Mouse (Mus musculus) stomach, embryonic 14.5 days (tissue): ENCODE measurements around the gene Ctps. TPM values are rescaled to one million over a fixed set of nuclear protein-coding genes. Genes with fewer than 3 reads are reported as not detected.
"Not testable (repeated sequence)": the region's sequence is repeated elsewhere in the genome, so short reads cannot be mapped to it uniquely, and the experiment has no call there.

ENCODE experiments used
- ATAC-seq: fragments of 200-750 bp; cut with Nextera tagmentation; 2 replicates; pipeline ENCODE4 v1.8.0; 2017; ENCODE audit warnings: low read depth, moderate TSS enrichment; ENCODE audit not compliant: insufficient number of reproducible peaks, insufficient read depth, low FRiP score
- H3K27ac ChIP-seq: fragments of 300-500 bp; sonication (generic); 2 replicates; pipeline ENCODE4 v1.5.1; 2014; ENCODE audit warnings: mild to moderate bottlenecking, low read length, moderate library complexity, mixed read lengths
- H3K27me3 ChIP-seq: fragments of 300-500 bp; sonication (generic); 2 replicates; pipeline ENCODE4 v1.6.1; 2014; ENCODE audit warnings: low read length, control low read depth, mixed read lengths; ENCODE audit not compliant: control insufficient read depth, insufficient read depth
- H3K36me3 ChIP-seq: fragments of 300-500 bp; sonication (generic); 2 replicates; pipeline ENCODE4 v1.6.1; 2014; ENCODE audit warnings: mild to moderate bottlenecking, control low read depth, low read length, moderate library complexity, mixed read lengths; ENCODE audit not compliant: control insufficient read depth, insufficient read depth
- H3K4me1 ChIP-seq: fragments of 300-500 bp; sonication (generic); 2 replicates; pipeline ENCODE4 v1.6.1; 2014; ENCODE audit warnings: low read length, control low read depth, mixed read lengths; ENCODE audit not compliant: control insufficient read depth, insufficient read depth
- H3K4me2 ChIP-seq: fragments of 300-500 bp; sonication (generic); replicated peaks from 2 replicates; pipeline ENCODE4 v1.6.1; 2014; ENCODE audit warnings: low read depth, low read length, control low read depth
- H3K4me3 ChIP-seq: fragments of 300-500 bp; sonication (generic); 2 replicates; pipeline ENCODE4 v1.5.1; 2014; ENCODE audit warnings: low read depth, low read length, control low read depth
- H3K9ac ChIP-seq: fragments of 300-500 bp; sonication (generic); replicated peaks from 2 replicates; pipeline ENCODE4 v1.6.1; 2014; ENCODE audit warnings: low read depth, mild to moderate bottlenecking, control low read depth, low read length, moderate library complexity, mixed read lengths
- H3K9me3 ChIP-seq: fragments of 300-500 bp; sonication (generic); 2 replicates; pipeline ENCODE4 v1.6.1; 2016; ENCODE audit warnings: low read depth, low read length, control low read depth; ENCODE audit not compliant: control insufficient read depth
- WGBS: fragments of 180-500 bp; shearing (Covaris S2); extraction: QIAGEN DNeasy Blood & Tissue Kit; methylation state at CpG from one replicate; pipeline ENCODE4 v1.1.7; 2014; 5-methylcytosine and 5-hydroxymethylcytosine counted together
- polyA plus RNA-seq: library from polyadenylated mRNA; unstranded; fragments of >200 nt; fragmentation: Nextera tagmentation; extraction: Ambion mirVana; gene quantifications from 2 replicates; pipeline ENCODE4 v1.2.1, GENCODE M21; 2014

Ctps gene
- polyA plus RNA-seq, 1 experiment from 2014 or later = 79.7 TPM

DNA sequence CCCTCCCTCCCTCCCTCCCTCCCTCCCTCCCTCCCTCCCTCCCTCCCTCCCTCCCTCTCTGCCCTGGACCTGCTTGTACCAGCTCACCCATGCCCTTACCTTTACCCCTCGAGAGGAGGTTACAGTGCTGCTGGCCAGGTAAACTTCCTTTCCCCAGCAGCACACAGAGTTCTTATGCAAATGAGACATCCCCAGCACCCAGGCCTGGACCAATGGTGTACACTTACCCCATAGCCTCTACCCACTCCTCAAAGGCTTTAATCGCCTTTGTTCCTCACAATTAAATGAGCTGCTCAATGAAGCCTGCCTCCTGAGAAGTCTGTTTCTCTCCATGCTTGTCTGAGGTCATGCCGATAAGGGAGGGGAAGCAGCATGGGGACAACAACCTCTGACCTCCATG, 36.9 kb upstream of the Ctps start:
- H3K4me3 ChIP-seq = no peak overlapping the region
- H3K27me3 ChIP-seq = no peaks in the 10 kb centered on the region
- H3K4me2 ChIP-seq = no peak overlapping the region
- H3K9me3 ChIP-seq = no peaks in the 10 kb centered on the region
- no peak overlapping the region for H3K9ac ChIP-seq
- H3K36me3 ChIP-seq = no peaks in the 10 kb centered on the region
- WGBS = 51% methylated on average over 3 of the region's 3 CpGs
- H3K4me1 ChIP-seq = no peaks in the 10 kb centered on the region
- H3K27ac ChIP-seq = no peak overlapping the region
- ATAC-seq = no peak

DNA sequence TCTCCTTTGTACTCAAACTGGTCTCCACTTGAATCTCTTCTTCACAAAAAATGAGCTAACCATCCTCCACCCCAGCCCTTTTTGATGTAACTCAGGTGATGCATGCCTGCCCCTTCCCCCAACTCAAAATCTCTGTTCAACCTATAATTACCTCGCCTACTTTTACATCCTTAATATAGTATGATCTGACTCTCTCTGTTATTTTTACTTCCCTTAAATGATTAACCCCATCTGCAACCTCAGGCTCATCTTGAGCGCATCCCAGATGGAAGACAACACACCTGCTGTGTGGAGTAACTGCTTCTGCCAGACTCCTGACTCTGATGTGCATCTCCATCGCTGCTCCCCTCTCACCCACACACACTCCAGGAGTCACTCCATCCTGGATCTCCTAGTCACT, 32.6 kb upstream of the Ctps start:
- no peaks in the 10 kb centered on the region for H3K9me3 ChIP-seq
- ATAC-seq = no peak
- H3K27ac ChIP-seq = no peak overlapping the region
- H3K9ac ChIP-seq = no peak overlapping the region
- no peaks in the 10 kb centered on the region for H3K4me1 ChIP-seq
- H3K36me3 ChIP-seq = no peaks in the 10 kb centered on the region
- H3K4me2 ChIP-seq = no peak overlapping the region
- WGBS = 70% methylated on average over 3 of the region's 3 CpGs
- H3K27me3 ChIP-seq = no peaks in the 10 kb centered on the region
- no peak overlapping the region for H3K4me3 ChIP-seq

DNA sequence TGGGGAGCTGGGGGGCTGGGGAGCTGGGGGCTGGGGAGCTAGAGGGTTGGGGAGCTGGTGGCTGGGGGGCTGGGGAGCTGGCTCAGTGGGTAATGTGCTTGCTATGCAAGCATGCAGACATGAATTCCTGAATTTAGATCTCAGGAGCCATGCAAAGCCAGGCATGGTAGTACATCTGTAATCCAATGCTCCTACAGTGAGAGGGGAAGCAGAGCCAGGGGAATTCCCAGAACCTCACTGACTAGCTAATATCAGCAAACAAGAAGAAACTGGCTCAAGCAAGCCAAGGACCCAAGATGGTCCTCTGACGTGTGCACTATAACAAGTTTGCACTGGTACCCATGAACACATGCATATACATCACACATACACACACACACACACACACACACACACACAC, 31.7 kb upstream of the Ctps start:
- no peaks in the 10 kb centered on the region for H3K27me3 ChIP-seq
- no peak overlapping the region for H3K27ac ChIP-seq
- H3K36me3 ChIP-seq = no peaks in the 10 kb centered on the region
- ATAC-seq = no peak
- H3K9me3 ChIP-seq = no peaks in the 10 kb centered on the region
- H3K4me2 ChIP-seq = no peak overlapping the region
- no peaks in the 10 kb centered on the region for H3K4me1 ChIP-seq
- H3K9ac ChIP-seq = no peak overlapping the region
- WGBS = 53% methylated on average over 1 of the region's 1 CpGs
- no peak overlapping the region for H3K4me3 ChIP-seq

DNA sequence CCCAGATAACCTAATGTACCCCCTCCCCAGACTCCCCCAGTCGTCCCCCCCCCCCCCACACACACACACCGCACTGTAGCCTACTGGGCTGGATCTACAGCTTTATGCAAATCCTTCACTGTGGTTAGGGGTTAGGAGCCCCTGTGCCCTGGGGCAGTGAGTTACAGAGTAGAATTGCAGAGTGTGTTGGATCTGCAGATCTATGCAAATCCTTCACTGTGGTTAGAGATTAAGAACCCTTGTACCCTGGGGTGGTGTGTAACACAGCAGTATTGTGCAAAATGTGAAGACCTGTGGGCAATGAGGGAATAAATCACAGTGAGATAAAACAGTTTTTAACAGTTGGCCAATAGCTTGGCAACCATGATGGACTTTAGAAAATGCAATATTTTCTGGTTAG, 28.8 kb upstream of the Ctps start:
- Histone ChIP-seq H3K9ac (no peak overlapping the region), H3K4me3 (no peak overlapping the region), H3K27ac (no peak overlapping the region), H3K4me1 (no peaks in the 10 kb centered on the region), H3K9me3 (no peaks in the 10 kb centered on the region), H3K27me3 (no peaks in the 10 kb centered on the region), H3K4me2 (no peak overlapping the region), H3K36me3 (no peaks in the 10 kb centered on the region)
- 18% methylated on average over 2 of the region's 2 CpGs for WGBS
- ATAC-seq = no peak

DNA sequence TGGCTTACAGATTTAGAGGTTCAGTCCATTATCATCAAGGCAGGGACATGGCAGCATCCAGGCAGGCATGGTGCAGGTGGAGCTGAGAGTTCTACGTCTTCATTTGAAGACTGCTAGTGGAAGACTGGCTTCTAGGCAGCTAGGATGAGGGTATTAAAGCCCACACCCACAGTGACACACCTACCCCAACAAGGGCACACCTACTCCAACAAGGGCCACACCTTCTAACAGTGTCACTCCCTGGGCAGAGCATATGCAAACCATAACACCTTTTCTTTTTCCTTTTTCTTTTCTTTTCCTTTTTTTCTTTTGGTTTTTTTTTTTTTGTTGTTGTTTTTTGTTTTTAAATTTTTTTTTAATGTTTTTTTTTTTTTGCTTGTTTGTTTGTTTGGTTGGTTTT, 26.1 kb upstream of the Ctps start:
- H3K9ac ChIP-seq, H3K4me1 ChIP-seq, H3K27me3 ChIP-seq, H3K4me3 ChIP-seq, H3K27ac ChIP-seq, H3K4me2 ChIP-seq, ATAC-seq, H3K36me3 ChIP-seq, H3K9me3 ChIP-seq: not testable (repeated sequence)
- 82% methylated on average over 1 of the region's 1 CpGs for WGBS

DNA sequence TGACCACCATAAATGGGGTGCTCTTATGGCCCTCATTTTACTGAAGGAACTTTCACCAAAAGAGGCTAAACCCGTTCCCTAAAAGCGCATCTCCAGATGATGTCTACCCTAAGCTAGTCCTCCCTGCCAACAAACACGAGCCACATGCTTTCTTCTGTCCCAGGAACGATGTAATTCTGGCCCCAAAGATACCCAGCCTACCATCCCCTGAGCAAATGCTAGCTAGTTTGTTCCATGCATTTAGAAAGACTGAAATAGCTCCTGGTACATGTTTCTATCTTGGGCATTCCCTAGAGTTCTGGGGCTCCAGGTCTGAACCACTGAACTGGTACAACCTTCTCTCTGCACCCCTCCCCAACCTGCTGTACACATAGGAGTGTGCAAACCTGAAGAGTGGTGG, 20.9 kb upstream of the Ctps start:
- no peaks in the 10 kb centered on the region for H3K4me1 ChIP-seq
- H3K9ac ChIP-seq = no peak overlapping the region
- H3K27ac ChIP-seq = no peak overlapping the region
- no peaks in the 10 kb centered on the region for H3K9me3 ChIP-seq
- no peaks in the 10 kb centered on the region for H3K36me3 ChIP-seq
- no peaks in the 10 kb centered on the region for H3K27me3 ChIP-seq
- 83% methylated on average over 4 of the region's 4 CpGs for WGBS
- H3K4me3 ChIP-seq = no peak overlapping the region
- no peak overlapping the region for H3K4me2 ChIP-seq
- ATAC-seq = no peak

DNA sequence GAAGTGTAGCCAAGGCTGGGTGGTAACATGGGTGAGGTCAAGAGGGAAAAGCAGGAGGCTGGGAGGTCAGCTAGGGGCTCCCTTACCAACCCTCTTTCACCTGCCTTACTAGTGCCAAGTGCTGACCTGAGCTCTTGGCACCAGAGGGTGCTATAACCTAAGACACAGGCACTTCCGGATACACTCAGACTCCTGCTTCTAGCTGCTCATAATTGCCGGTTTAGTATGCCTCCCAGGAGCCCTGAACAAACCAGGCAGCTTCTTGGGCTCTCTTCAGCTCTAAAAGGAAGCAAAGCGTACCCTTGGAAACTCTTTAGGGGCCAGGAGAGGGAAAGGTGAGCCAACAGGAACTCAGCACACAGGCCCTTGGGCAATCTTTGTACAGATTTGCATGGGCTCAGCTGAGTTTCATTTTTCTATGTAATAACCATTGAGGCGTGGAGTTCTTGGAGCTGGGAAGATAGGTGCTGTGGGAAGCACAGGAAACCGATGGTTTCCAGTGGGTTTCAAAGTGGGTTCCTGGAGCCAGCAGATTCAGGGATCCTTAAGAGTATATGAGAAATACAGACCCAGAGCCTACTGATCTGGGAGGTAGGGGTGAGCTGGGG, 19.8 kb upstream of the Ctps start:
- H3K4me3 ChIP-seq = no peak overlapping the region
- 30% methylated on average over 5 of the region's 5 CpGs for WGBS
- ATAC-seq = peak; percentile 85
- H3K4me2 ChIP-seq = no peak overlapping the region
- H3K36me3 ChIP-seq = no peaks in the 10 kb centered on the region
- H3K4me1 ChIP-seq = no peaks in the 10 kb centered on the region
- H3K27ac ChIP-seq = no peak overlapping the region
- no peaks in the 10 kb centered on the region for H3K27me3 ChIP-seq
- no peaks in the 10 kb centered on the region for H3K9me3 ChIP-seq
- H3K9ac ChIP-seq = no peak overlapping the region

DNA sequence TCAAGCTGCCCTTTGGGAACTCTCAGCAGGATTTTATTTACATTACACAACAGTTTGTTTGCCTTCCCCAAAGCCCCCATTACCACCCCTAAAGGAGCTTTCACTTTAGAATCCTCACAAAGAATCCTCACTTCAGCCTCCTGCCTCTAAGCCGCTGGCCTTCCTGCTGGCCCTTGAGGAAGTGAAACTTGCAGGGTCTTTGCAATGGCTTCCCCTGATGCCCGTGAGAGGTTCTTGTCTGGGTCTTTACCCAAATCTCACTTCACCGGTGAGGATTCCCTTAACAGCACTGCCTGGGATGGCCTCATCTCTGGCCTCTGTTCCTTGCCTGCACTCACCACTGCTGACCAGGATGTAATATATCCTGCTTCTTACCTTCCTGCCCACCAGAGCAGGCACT, 19.0 kb upstream of the Ctps start:
- Histone ChIP-seq H3K36me3 (no peaks in the 10 kb centered on the region), H3K27me3 (no peaks in the 10 kb centered on the region), H3K4me1 (no peaks in the 10 kb centered on the region), H3K27ac (no peak overlapping the region), H3K9ac (no peak overlapping the region), H3K4me2 (no peak overlapping the region), H3K9me3 (no peaks in the 10 kb centered on the region), H3K4me3 (no peak overlapping the region)
- 19% methylated on average over 3 of the region's 3 CpGs for WGBS
- ATAC-seq = no peak

DNA sequence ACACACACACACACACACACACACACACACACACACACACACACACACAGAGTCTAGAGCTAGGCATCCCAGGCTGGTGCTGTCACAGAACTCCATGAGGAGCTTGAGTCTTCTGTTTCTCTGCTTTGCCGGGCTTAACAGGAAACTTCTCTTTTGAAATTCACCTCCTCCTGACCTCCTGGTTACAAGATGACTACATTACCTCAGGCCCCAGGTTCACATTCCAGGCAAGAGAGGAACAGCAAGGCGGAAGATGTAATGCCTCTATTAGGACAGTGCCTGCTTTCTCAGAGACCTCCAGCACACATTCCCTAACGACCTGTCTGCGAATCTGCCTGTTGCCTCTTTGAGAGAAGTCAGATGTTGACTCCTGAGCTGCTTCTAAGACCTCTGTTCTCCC, 18.4 kb upstream of the Ctps start, which contains the start of gene Gm8439:
Gene Gm8439, plus strand, starts transcription at position 301 of the 400 bp plus-strand sequence.
- H3K9ac ChIP-seq = no peak within 1 kb of the TSS
- WGBS = 20% methylated on average over 4 of the region's 4 CpGs
- H3K9me3 ChIP-seq = no peaks in the 10 kb centered on the region
- no peaks in the 10 kb centered on the region for H3K4me1 ChIP-seq
- H3K36me3 ChIP-seq = no peaks in the 10 kb centered on the region
- no peak within 1 kb of the TSS for H3K27ac ChIP-seq
- no peak within 1 kb of the TSS for H3K4me3 ChIP-seq
- no peak for ATAC-seq
- no peak within 1 kb of the TSS for H3K4me2 ChIP-seq
- no peaks in the 10 kb centered on the region for H3K27me3 ChIP-seq
